Mouse (Mus musculus): ENCODE results near the gene Fbll1.

Fbll1 gene

GRCm38 (mm10) chr11:35784002-35784401 is 14.7 kb downstream of the Fbll1 start:
- no peak for DNase-seq (ENCODE audit: extremely low read depth, low read depth, low spot score)

DNA sequence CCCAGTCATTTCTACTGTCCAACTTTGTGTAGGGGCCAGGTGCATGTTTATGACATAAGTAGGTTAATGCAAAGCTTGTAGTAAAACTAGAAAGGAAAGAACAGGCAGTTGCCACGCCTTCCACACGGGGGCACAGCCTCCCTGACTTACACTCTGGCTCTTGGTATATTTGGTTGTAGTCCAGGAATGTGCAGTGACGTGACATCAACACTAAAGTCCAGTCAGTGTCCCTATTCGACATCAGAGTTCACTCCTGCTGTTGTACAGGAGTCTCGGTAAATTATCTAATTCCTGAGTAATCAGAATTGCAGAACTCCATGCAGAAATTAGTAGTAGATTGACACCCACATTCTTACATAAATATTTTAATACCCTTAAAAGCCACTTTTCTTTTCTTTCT is 15.6 kb downstream of the Fbll1 start:
- DNase-seq (ENCODE audit: extremely low read depth, low read depth, low spot score) = no peak

GRCm38 (mm10) chr11:35782444-35782843 is 16.2 kb downstream of the Fbll1 start:
- DNase-seq (ENCODE audit: extremely low read depth, low read depth, low spot score) = no peak

GRCm38 (mm10) chr11:35780336-35780735 is 18.3 kb downstream of the Fbll1 start:
- DNase-seq (ENCODE audit: extremely low read depth, low read depth, low spot score) = no peak

DNA sequence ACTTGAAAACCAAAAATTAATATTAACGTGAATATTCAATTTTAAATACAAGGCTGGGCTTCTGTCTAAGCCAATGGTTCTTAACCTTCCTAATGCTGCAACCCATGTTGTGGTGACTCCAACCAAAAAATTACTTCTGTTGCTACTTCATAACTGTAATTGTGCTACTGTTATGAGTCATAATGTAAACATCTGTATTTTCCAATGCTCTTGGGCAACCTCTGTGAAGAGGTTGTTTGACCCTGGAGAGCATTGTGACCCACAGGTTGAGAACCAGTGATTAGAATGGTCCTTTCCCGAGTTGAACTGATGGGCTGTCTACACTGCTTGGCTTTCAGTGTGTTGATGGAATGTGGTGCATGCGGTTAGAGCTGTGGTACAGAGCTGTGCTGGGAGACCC is 22.2 kb downstream of the Fbll1 start:
- DNase-seq (ENCODE audit: extremely low read depth, low read depth, low spot score) = no peak

DNA sequence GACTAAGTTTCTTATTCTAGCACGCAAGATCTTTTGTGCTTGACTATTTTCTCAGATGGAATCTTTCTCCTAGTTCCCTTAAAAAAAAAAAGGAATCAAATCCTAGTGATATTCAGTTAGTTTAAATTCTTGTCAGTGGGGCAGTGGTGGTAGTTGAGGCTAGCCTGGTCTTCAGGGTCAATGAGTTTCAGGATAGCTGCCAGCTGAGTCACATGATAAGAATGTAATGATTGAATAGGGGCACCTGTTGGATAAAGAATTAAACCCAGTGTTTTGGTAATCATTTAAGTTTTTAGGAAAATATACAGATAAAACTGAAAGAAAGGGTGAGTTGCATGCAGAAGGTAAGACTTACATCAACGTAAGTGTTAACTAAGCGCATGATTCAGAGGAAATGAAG is 23.1 kb downstream of the Fbll1 start:
- no peak for DNase-seq (ENCODE audit: extremely low read depth, low read depth, low spot score)

GRCm38 (mm10) chr11:35770741-35771504 is 27.8 kb downstream of the Fbll1 start:
- DNase-seq (ENCODE audit: extremely low read depth, low read depth, low spot score) = no peak

DNA sequence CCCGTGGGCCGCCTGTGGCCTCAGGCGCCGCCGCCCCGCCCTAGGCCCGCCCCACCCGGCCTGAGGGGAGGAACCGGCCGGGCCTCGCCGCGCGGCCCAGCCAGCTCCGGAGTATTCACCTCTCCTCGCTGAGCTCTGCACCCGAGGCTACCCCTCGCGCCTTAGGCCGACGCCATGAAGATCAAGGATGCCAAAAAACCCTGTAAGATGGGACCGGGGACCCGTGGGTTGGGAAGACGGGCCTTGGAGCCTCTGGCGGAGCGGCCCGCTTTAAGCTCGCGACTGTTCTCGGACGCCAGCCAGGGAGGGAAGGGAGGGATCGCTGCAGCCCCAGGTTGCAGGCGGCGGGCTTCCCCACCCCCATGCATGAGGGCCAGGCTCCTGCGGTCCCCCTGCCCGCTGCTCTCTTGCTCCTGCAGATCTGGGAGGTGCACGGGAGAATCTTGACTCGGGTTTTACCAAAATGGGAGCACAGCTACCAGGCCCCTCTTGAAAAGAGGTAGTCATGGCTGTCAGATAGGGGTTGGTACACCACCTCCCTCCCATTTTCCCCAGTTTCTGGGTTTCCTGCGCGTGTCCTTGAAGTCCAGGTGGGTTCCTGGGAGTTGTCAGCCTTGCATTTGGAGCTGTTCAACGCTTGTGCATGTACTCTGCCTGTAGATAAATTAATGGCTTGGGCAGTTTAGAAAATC is 28.8 kb downstream of the Fbll1 start:
- no peak for DNase-seq (ENCODE audit: extremely low read depth, low read depth, low spot score)

- peak; percentile 95 for DNase-seq (ENCODE audit: extremely low read depth, low read depth, low spot score)
These were observed 29.4 kb downstream of the Fbll1 start, which contains the start of gene Pank3 for GRCm38 (mm10) chr11:35769188-35769745. Gene Pank3, plus strand, starts transcription at chr11:35769484.

GRCm38 (mm10) chr11:35766845-35767244 is 31.8 kb downstream of the Fbll1 start:
- no peak for DNase-seq (ENCODE audit: extremely low read depth, low read depth, low spot score)

DNA sequence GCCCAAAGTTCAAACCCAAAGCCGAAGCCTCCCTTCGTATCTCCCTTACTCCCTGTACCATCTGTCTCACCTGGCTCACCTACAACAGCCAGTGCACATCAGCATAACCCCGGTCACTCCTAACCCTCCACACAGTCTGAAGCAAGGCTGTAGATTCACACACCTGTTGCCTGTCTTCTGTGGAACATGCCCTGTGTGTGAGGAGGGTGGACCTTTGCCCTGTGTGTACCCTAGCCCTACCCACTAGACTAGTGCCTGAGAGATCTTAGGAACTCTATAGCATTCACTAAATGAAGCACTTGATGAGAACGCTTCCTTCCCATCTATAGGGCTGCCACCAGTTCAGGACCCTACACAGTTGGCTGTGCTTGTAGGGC is 38.1 kb downstream of the Fbll1 start:
- DNase-seq (ENCODE audit: extremely low read depth, low read depth, low spot score) = no peak

- DNase-seq (ENCODE audit: extremely low read depth, low read depth, low spot score) = no peak
These were observed 38.6 kb downstream of the Fbll1 start for GRCm38 (mm10) chr11:35760001-35760626.

DNA sequence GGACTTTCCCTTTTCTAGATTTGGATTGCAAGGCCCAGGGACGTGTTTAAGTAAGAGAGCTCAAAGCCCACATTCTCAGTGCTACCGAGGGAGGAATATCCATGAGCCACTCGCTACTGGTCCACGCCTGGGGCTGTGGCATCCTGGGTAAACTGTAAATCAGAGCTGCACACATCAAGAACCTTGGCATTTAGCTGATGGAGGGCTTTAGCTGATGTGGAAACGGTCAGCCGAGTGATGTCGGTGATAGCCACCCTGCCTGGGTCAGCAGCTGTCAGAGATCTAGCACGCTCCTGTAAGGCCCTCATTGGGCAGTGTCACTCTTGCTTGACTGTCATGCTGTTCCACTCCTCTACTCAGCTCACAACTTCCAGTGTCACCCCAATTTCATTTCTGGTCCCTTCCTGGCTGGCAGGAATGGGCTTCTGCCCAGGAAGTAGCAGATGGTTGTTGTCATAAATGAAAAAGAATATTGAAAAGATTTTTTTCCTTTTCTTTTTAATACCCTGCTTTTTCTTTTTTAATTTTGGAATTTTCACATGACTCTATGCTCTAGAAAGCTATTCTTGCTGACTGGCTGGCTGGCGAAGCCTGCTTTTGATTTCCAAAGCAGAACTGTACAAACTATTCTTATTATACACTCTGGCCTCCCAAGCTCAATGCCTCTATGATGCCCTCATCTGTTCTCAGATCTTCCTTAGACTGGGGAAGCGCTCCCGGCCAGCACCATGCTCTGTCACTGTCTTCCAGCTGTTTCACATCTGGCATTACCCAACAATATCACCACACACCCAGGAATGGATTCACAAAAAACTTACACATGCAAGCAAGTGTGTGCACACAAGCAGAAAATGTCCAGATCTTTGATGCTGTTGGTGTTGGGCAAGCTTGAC is 42.0 kb downstream of the Fbll1 start:
- no peak for DNase-seq (ENCODE audit: extremely low read depth, low read depth, low spot score)

GRCm38 (mm10) chr11:35755546-35755945 is 43.1 kb downstream of the Fbll1 start:
- DNase-seq (ENCODE audit: extremely low read depth, low read depth, low spot score) = no peak

DNA sequence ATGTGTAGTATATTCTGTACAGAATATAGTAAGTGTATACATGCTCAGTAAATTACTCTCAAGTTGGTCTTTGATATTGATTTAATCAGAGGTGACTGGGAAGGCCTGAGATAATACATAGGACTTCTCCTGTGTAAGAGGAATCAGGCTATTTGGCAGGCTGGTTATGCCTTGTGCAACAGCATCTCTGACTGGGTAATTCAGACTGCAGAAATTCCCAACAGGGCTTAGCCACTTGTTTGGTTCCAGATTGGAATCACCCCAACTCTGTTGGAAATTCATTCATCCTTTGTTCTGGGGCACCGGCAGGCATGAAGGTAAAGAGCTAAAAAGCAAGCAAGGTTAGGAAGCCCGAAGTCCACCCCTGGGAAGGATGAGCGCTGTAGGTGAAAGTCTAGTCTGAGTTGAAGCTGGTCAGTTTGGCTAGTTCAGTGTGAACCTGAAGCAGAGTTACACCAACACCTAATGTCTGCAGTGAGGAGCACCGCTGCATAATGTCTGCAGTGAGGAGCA is 43.7 kb downstream of the Fbll1 start:
- DNase-seq (ENCODE audit: extremely low read depth, low read depth, low spot score) = no peak

DNA sequence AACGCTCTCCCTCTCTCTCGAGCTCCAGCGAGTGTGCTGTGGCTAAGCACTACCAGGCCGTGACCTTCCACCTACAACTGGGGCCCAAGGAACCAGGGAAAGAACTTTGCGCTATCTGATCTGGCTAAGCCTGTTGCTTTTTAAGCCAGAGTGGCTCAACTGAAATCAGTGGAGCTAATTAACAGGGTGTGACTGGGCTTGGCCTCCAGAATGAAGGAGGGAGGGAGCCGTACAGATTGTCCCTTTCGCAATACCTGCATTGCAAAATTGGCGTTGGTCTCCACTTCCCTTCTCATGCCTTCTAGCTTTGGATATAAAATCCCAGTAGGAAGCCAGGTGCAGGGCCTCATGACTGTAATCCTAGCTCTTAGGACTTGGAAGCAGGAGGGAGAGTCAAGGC is 48.1 kb downstream of the Fbll1 start:
- DNase-seq (ENCODE audit: extremely low read depth, low read depth, low spot score) = peak; percentile 100
